ENCODE assay signal across 7 mouse cellular contexts in the genomic region with DNA sequence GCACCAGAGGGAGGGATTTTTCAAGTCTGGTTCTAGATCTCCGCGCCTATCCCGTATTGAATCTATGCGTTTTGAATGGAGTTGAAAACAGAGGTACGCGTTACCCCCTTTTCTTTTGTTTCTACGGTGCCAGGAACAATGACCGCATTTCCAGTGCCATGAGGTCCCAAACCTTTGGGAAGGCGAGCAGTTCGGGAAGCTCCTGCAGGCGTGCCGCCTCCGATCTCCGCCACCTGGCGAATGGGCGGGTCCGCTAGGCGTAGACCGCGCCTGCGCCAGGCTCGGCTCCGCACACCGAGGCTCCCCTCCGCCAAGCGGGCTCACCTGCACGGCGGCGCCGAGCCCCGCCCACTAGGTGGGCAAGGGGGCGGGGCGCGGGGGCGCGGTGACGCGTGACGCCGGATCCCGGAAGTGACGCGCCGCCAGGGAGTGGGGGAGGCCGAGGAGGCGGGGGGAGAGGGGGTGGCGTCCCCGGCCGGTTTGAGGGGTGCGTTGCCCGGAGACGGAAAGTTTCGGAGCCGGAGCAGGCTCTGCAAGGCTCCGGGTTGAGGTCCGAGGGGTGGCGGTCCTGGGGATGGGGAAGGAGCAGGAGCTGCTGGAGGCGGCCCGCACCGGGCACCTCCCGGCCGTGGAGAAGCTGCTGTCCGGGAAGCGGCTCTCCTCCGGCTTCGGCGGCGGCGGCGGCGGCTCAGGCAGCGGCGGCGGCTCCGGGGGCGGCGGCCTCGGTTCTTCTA. TPM values are rescaled to one million over a fixed set of nuclear protein-coding genes. Genes with fewer than 3 reads are reported as not detected.
DNase-seq lines count a peak whose midpoint lies in the region; ATAC-seq lines count a peak whose summit lies in the region.

TSS of gene Anks1 (plus strand) at position 419 of the 734 bp plus-strand sequence.

- H3K4me3 ChIP-seq in intestine, embryonic 14.5 days (ENCODE audit: low read depth, low read length): peak within 1 kb of the TSS; percentile 97
- H3K4me3 ChIP-seq in midbrain, embryonic 11.5 days (ENCODE audit: low read depth, low read length): peak within 1 kb of the TSS; percentile 81

- H3K27me3 ChIP-seq in intestine, embryonic 14.5 days (replicated peaks; ENCODE audit: control insufficient read depth, insufficient read depth, low read length): no peaks in the 10 kb centered on the region
- no peaks in the 10 kb centered on the region for H3K27me3 ChIP-seq in midbrain, embryonic 11.5 days (ENCODE audit: control insufficient read depth, insufficient read depth, low read length)

- peak within 1 kb of the TSS; percentile 85 for H3K27ac ChIP-seq in intestine, embryonic 14.5 days (ENCODE audit: low read depth)
- H3K27ac ChIP-seq in midbrain, embryonic 11.5 days (ENCODE audit: low read depth, low read length): peak within 1 kb of the TSS; percentile 51; the same call in 1 of the 2 replicates

- DNase-seq in adrenal gland, adult (ENCODE audit: inconsistent age in 2 of 2, low spot score in 1 of 2): peak; percentile 90 to 96
- peak; percentile 81 for DNase-seq in embryo, embryonic 10 days (ENCODE audit: low spot score)
- peak; percentile 90 for DNase-seq in gastrocnemius, postnatal 14 days
- DNase-seq in intestine, embryonic 14.5 days (ENCODE audit: low spot score): peak; percentile 95
- DNase-seq in left cerebral cortex, postnatal 36 days (ENCODE audit: low spot score in 2 of 2): peak; percentile 82 to 84
- DNase-seq in midbrain, embryonic 11.5 days (ENCODE audit: low spot score, missing footprints): peak; percentile 99
- peak; percentile 61 for DNase-seq in skeletal muscle tissue, adult 2 months (ENCODE audit: low read depth, low spot score)

- intact Hi-C loops in gastrocnemius, postnatal 14 days (cut with DNase I; ENCODE audit: low total_unique reads): loop anchor here (5.0 to 10.0 kb wide), 2 partner anchors 146 to 163 kb away; no protein-coding TSS in a partner anchor
- intact Hi-C loops in left cerebral cortex, postnatal 36 days (cut with DNase I): loop anchor here (5.0 kb wide), 2 partner anchors 67 to 68 kb away; no protein-coding TSS in a partner anchor

- no peaks in the 10 kb centered on the region for H3K9me3 ChIP-seq in intestine, embryonic 14.5 days (ENCODE audit: control insufficient read depth, low read length)
- H3K9me3 ChIP-seq in midbrain, embryonic 11.5 days (ENCODE audit: control insufficient read depth, low read length): no peaks in the 10 kb centered on the region

- peaks cover 8% of the 10 kb centered on the region for H3K4me1 ChIP-seq in intestine, embryonic 14.5 days (replicated peaks; ENCODE audit: control insufficient read depth, insufficient read depth, low read length)
- peaks cover 14% of the 10 kb centered on the region for H3K4me1 ChIP-seq in midbrain, embryonic 11.5 days (ENCODE audit: control insufficient read depth, insufficient read depth, low read length)

- H3K36me3 ChIP-seq in intestine, embryonic 14.5 days (ENCODE audit: control insufficient read depth, insufficient read depth, low read length): peaks cover 15% of the 10 kb centered on the region; the same call in 1 of the 2 replicates
- no peaks in the 10 kb centered on the region for H3K36me3 ChIP-seq in midbrain, embryonic 11.5 days (ENCODE audit: control insufficient read depth, insufficient read depth, low read length)

- peak; percentile 83 for ATAC-seq in intestine, embryonic 14.5 days (replicated peaks; ENCODE audit: low FRiP score, low TSS enrichment, low read depth)
- ATAC-seq in midbrain, embryonic 11.5 days (ENCODE audit: low FRiP score): peak; percentile 86

- H3K4me2 ChIP-seq in intestine, embryonic 14.5 days (ENCODE audit: low read length): peak within 1 kb of the TSS; percentile 84
- H3K4me2 ChIP-seq in midbrain, embryonic 11.5 days: peak within 1 kb of the TSS; percentile 75

- WGBS in intestine, embryonic 14.5 days: under 1% methylated on average over 78 of the region's 78 CpGs
- under 1% methylated on average over 66 of the region's 78 CpGs for WGBS in midbrain, embryonic 11.5 days

- peak within 1 kb of the TSS; percentile 75 for H3K9ac ChIP-seq in intestine, embryonic 14.5 days (ENCODE audit: low read length)
- peak within 1 kb of the TSS; percentile 83 for H3K9ac ChIP-seq in midbrain, embryonic 11.5 days (ENCODE audit: low read length)

RNA-seq across cellular contexts. Expression of gene Anks1, which starts in this region (rescaled TPM):
- 10 to 100 TPM; 13.9 to 14.6 TPM for total RNA-seq in gastrocnemius, postnatal 14 days (2021)
- polyA plus RNA-seq in intestine, embryonic 14.5 days (2014; fragmentation: Nextera tagmentation; extraction: Ambion mirVana): 16.4 and 16.9 TPM in 2 replicates
- 10 to 100 TPM; 34.5 to 42.3 TPM for total RNA-seq in left cerebral cortex, postnatal 36 days (2021)
- polyA plus RNA-seq in midbrain, embryonic 11.5 days (2014; fragmentation: Nextera tagmentation; extraction: Ambion mirVana): 22.5 and 23.7 TPM in 2 replicates

Comparison
In these comparisons a context has a peak if more than half of its experiments do, and no peak if none do; other contexts are left out.
1. Peak in every context shown above with its lines: DNase-seq, ATAC-seq, H3K4me3 ChIP-seq and H3K27ac ChIP-seq.